Comparison of ENCODE assay signal across 8 mouse cellular contexts in the genomic region with DNA sequence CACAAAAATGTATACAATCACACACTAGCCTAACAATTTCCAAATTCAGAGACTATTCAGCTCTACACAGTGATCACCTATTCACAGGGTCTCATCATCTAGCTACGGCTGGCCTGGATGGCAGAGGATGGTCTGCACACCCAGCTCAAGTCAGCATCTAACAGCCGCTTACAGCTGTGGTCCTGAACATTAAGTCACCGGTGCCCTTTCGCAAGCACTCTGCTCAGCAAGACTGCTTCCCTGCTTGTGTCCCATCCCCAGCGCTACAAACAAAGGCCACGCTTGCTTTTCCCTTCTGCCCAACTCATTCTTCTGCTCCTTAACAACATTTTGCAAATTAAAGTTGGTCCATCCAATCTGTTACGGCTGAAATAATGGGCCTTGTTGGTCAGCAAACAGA. TPM values are rescaled to one million over a fixed set of nuclear protein-coding genes. Genes with fewer than 3 reads are reported as not detected.
DNase-seq lines count a peak whose midpoint lies in the region; ATAC-seq and TF ChIP-seq lines count a peak whose summit lies in the region.

No protein-coding gene starts in this region.

- TF ChIP-seq EP300 in heart, adult 2 months (IDR thresholded peaks at IDR 0.05; ENCODE audit: insufficient read depth, low read depth, low read length) = no peak

- peak overlapping the region; percentile 0; the same call in 1 of the 2 replicates for H3K4me3 ChIP-seq in heart, embryonic 10.5 days
- no peak overlapping the region for H3K4me3 ChIP-seq in heart, adult 2 months
- peak overlapping the region; percentile 4 for H3K4me3 ChIP-seq in hindbrain, embryonic 15.5 days
- H3K4me3 ChIP-seq in midbrain, embryonic 11.5 days (ENCODE audit: low read depth, low read length) = no peak overlapping the region

- H3K4me2 ChIP-seq in hindbrain, embryonic 15.5 days = peak overlapping the region; percentile 96
- peak overlapping the region; percentile 81; the same call in 1 of the 2 replicates for H3K4me2 ChIP-seq in midbrain, embryonic 11.5 days

- H3K9ac ChIP-seq in heart, adult 2 months (ENCODE audit: low read depth, low read length) = no peak overlapping the region
- H3K9ac ChIP-seq in hindbrain, embryonic 15.5 days = peak overlapping the region; percentile 98
- no peak overlapping the region; the same call in 1 of the 2 replicates for H3K9ac ChIP-seq in midbrain, embryonic 11.5 days (ENCODE audit: low read length)

- peak; percentile 73 for DNase-seq in heart, embryonic 10.5 days (ENCODE audit: low spot score)
- no peak for DNase-seq in heart, adult 2 months
- peak; percentile 31 for DNase-seq in adipocyte (ENCODE audit: low spot score)
- no peak for DNase-seq in midbrain, embryonic 11.5 days (ENCODE audit: low spot score, missing footprints)
- DNase-seq in urinary bladder, adult 18-20 months (ENCODE audit: low spot score in 2 of 2) = no peak
- DNase-seq in thymus, adult 18-20 months = no peak
- DNase-seq in ovary, postnatal 10 days (ENCODE audit: low spot score) = no peak

- 93% methylated on average over 7 of the region's 7 CpGs for WGBS in heart, embryonic 10.5 days
- 83% methylated on average over 7 of the region's 7 CpGs for WGBS in heart, adult 2 months
- WGBS in hindbrain, embryonic 15.5 days = 64% methylated on average over 7 of the region's 7 CpGs
- WGBS in midbrain, embryonic 11.5 days = 79% methylated on average over 7 of the region's 7 CpGs

- intact Hi-C loops in heart, adult 2 months (cut with DNase I) = no loop called here

- no peaks in the 10 kb centered on the region for H3K9me3 ChIP-seq in heart, embryonic 10.5 days
- H3K9me3 ChIP-seq in hindbrain, embryonic 15.5 days = no peaks in the 10 kb centered on the region
- no peaks in the 10 kb centered on the region for H3K9me3 ChIP-seq in midbrain, embryonic 11.5 days (ENCODE audit: control insufficient read depth, low read length)

- no peak for ATAC-seq in hindbrain, embryonic 15.5 days (ENCODE audit: low FRiP score, low read depth)
- no peak for ATAC-seq in midbrain, embryonic 11.5 days (ENCODE audit: low FRiP score)

- no peak for TF ChIP-seq POLR2A in heart, adult 2 months (IDR thresholded peaks at IDR 0.05; ENCODE audit: insufficient read depth, low read depth, low read length)

- H3K36me3 ChIP-seq in heart, embryonic 10.5 days = peaks cover 31% of the 10 kb centered on the region
- peaks cover 6% of the 10 kb centered on the region; the same call in 1 of the 2 replicates for H3K36me3 ChIP-seq in heart, adult 2 months (ENCODE audit: control insufficient read depth, insufficient read depth, low read length)
- peaks cover 20% of the 10 kb centered on the region for H3K36me3 ChIP-seq in hindbrain, embryonic 15.5 days
- H3K36me3 ChIP-seq in midbrain, embryonic 11.5 days (ENCODE audit: control insufficient read depth, insufficient read depth, low read length) = peaks cover 11% of the 10 kb centered on the region; the same call in 1 of the 2 replicates

- no peak for TF ChIP-seq CTCF in heart, adult 2 months (IDR thresholded peaks at IDR 0.05)

- H3K79me2 ChIP-seq in heart, adult 2 months (replicated peaks; ENCODE audit: control insufficient read depth, insufficient read depth, low read length) = peaks cover 2% of the 10 kb centered on the region

- H3K27ac ChIP-seq in heart, embryonic 10.5 days = no peak overlapping the region
- H3K27ac ChIP-seq in heart, adult 2 months = no peak overlapping the region
- H3K27ac ChIP-seq in hindbrain, embryonic 15.5 days (replicated peaks) = no peak overlapping the region
- H3K27ac ChIP-seq in midbrain, embryonic 11.5 days (ENCODE audit: low read depth, low read length) = no peak overlapping the region

- H3K4me1 ChIP-seq in heart, embryonic 10.5 days = peaks cover 39% of the 10 kb centered on the region
- H3K4me1 ChIP-seq in heart, adult 2 months (ENCODE audit: control insufficient read depth, insufficient read depth, low read length) = peaks cover 8% of the 10 kb centered on the region
- peaks cover 34% of the 10 kb centered on the region for H3K4me1 ChIP-seq in hindbrain, embryonic 15.5 days (replicated peaks)
- peaks cover 9% of the 10 kb centered on the region; the same call in 1 of the 2 replicates for H3K4me1 ChIP-seq in midbrain, embryonic 11.5 days (ENCODE audit: control insufficient read depth, insufficient read depth, low read length)

- 0 out of 2 replicates have a peak, but pooled peaks cover 4% of the 10 kb centered on the region for H3K27me3 ChIP-seq in heart, embryonic 10.5 days (ENCODE audit: insufficient read depth, poor library complexity, severe bottlenecking)
- no peaks in the 10 kb centered on the region for H3K27me3 ChIP-seq in heart, adult 2 months (ENCODE audit: control insufficient read depth, insufficient read depth, low read length)
- H3K27me3 ChIP-seq in hindbrain, embryonic 15.5 days = no peaks in the 10 kb centered on the region
- H3K27me3 ChIP-seq in midbrain, embryonic 11.5 days (ENCODE audit: control insufficient read depth, insufficient read depth, low read length) = no peaks in the 10 kb centered on the region

RNA-seq across cellular contexts. Expression of gene Slc25a51, which starts 2.2 kb away (rescaled TPM):
- 66.2 and 77.3 TPM in 2 replicates for polyA plus RNA-seq in heart, embryonic 10.5 days (2016; fragmentation: Nextera tagmentation; extraction: Ambion mirVana)
- total RNA-seq in heart, adult 2 months (2021) = 100 to 1,000 TPM; 103 to 123 TPM
- polyA plus RNA-seq in heart, adult 2 months (2012; rRNA removed) = 68.9 and 81.6 TPM in 2 replicates
- 69.5 and 73.3 TPM in 2 replicates for polyA plus RNA-seq in hindbrain, embryonic 15.5 days (2015; fragmentation: Nextera tagmentation; extraction: Ambion mirVana)
- 63.4 and 78.6 TPM in 2 replicates for polyA plus RNA-seq in midbrain, embryonic 11.5 days (2014; fragmentation: Nextera tagmentation; extraction: Ambion mirVana)

Comparison
In these comparisons a context has a peak if more than half of its experiments do, and no peak if none do; other contexts are left out.
1. DNase-seq: peak in heart, embryonic 10.5 days (single experiment) and adipocyte (single experiment); none in heart, adult 2 months (0 of 2), midbrain, embryonic 11.5 days (single experiment), urinary bladder, adult 18-20 months (0 of 2), thymus, adult 18-20 months (0 of 2) and ovary, postnatal 10 days (single experiment).
2. H3K4me3 ChIP-seq: peak in heart, embryonic 10.5 days (single experiment) and hindbrain, embryonic 15.5 days (single experiment); none in heart, adult 2 months (single experiment) and midbrain, embryonic 11.5 days (single experiment).